Mouse (Mus musculus) kidney, postnatal 0 days (tissue): ENCODE measurements around the gene 6030408B16Rik. TPM values are rescaled to one million over a fixed set of nuclear protein-coding genes. Genes with fewer than 3 reads are reported as not detected.

ENCODE experiments used
- ATAC-seq: fragments of 200-750 bp; cut with Nextera tagmentation; replicated peaks from 2 replicates; pipeline ENCODE4 v1.8.0; 2017; ENCODE audit warnings: low read depth, moderate number of reproducible peaks, moderate TSS enrichment, moderate library complexity; ENCODE audit not compliant: low FRiP score
- DNase-seq: peaks from one replicate; pipeline ENCODE4 v3.0.0-alpha.2; 2016; ENCODE audit warnings: low spot score
- H3K27ac ChIP-seq: fragments of 300-500 bp; sonication (generic); 2 replicates; pipeline ENCODE4 v1.5.1; 2014; ENCODE audit warnings: mild to moderate bottlenecking
- H3K27me3 ChIP-seq: fragments of 300-500 bp; sonication (generic); 2 replicates; pipeline ENCODE4 v1.6.1; 2014; ENCODE audit warnings: low read length, mixed read lengths; ENCODE audit not compliant: insufficient read depth
- H3K36me3 ChIP-seq: fragments of 300-500 bp; sonication (generic); 2 replicates; pipeline ENCODE4 v1.6.1; 2014; ENCODE audit warnings: low read length, mixed read lengths; ENCODE audit not compliant: insufficient read depth
- H3K4me1 ChIP-seq: fragments of 300-500 bp; sonication (generic); replicated peaks from 2 replicates; pipeline ENCODE4 v1.6.1; 2014; ENCODE audit warnings: antibody characterized with exemption, low read length, mixed read lengths; ENCODE audit not compliant: insufficient read depth
- H3K4me2 ChIP-seq: fragments of 300-500 bp; sonication (generic); 2 replicates; pipeline ENCODE4 v1.6.1; 2014; ENCODE audit warnings: mild to moderate bottlenecking, low read length, moderate library complexity, mixed read lengths
- H3K4me3 ChIP-seq: fragments of 300-500 bp; sonication (generic); replicated peaks from 2 replicates; pipeline ENCODE4 v1.5.1; 2014; ENCODE audit warnings: low read depth, low read length
- H3K9ac ChIP-seq: fragments of 300-500 bp; sonication (generic); 2 replicates; pipeline ENCODE4 v1.6.1; 2014; ENCODE audit warnings: low read depth, low read length
- H3K9me3 ChIP-seq: fragments of 300-500 bp; sonication (generic); replicated peaks from 2 replicates; pipeline ENCODE4 v1.6.1; 2016; ENCODE audit warnings: low read length, inconsistent platforms, mixed read lengths
- CTCF ChIP-seq: IDR thresholded peaks from 2 replicates; pipeline ENCODE4 v1.5.1; 2016; ENCODE audit warnings: antibody characterized with exemption, low read depth, mild to moderate bottlenecking, moderate library complexity
- WGBS: fragments of 180-500 bp; shearing (Covaris S2); extraction: QIAGEN DNeasy Blood & Tissue Kit; methylation state at CpG from one replicate; pipeline ENCODE4 v1.1.7; 2014; 5-methylcytosine and 5-hydroxymethylcytosine counted together
- polyA plus RNA-seq: library from polyadenylated mRNA; unstranded; fragments of >200 nt; fragmentation: Nextera tagmentation; extraction: Ambion mirVana; gene quantifications from 2 replicates; pipeline ENCODE4 v1.2.1, GENCODE M21; 2015

6030408B16Rik gene
- polyA plus RNA-seq, 1 experiment from 2014 or later = 24.5 TPM

DNA sequence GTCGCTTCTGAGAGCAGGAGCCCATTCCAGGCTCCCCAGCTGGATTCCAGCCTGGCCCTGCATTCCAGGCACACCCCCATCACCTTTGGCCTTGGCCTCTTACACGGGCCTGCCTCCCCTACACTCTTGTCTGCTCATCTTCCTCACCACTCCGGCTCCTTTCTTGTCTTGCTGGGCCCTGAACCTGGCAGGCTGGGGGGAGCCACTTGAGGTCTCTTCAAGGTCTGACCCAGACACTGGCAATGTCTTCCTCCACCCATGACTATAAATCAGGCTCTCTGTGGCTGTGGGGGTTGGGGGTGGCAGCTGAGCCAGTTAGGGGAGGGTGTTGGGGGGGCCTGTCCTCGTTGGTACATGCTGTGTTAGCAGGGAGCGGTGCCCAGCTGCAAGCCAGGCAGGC lies 14.4 kb upstream of the 6030408B16Rik start:
- no peak overlapping the region for H3K27ac ChIP-seq
- no peaks in the 10 kb centered on the region for H3K9me3 ChIP-seq
- no peaks in the 10 kb centered on the region; the same call in 1 of the 2 replicates for H3K4me1 ChIP-seq
- no peaks in the 10 kb centered on the region for H3K27me3 ChIP-seq
- no peak overlapping the region for H3K4me2 ChIP-seq
- no peak overlapping the region; the same call in 1 of the 2 replicates for H3K9ac ChIP-seq
- no peak for ATAC-seq
- peaks cover 10% of the 10 kb centered on the region; the same call in 1 of the 2 replicates for H3K36me3 ChIP-seq
- 39% methylated on average over 5 of the region's 5 CpGs for WGBS
- no peak for TF ChIP-seq CTCF
- H3K4me3 ChIP-seq = no peak overlapping the region
- no peak for DNase-seq

DNA sequence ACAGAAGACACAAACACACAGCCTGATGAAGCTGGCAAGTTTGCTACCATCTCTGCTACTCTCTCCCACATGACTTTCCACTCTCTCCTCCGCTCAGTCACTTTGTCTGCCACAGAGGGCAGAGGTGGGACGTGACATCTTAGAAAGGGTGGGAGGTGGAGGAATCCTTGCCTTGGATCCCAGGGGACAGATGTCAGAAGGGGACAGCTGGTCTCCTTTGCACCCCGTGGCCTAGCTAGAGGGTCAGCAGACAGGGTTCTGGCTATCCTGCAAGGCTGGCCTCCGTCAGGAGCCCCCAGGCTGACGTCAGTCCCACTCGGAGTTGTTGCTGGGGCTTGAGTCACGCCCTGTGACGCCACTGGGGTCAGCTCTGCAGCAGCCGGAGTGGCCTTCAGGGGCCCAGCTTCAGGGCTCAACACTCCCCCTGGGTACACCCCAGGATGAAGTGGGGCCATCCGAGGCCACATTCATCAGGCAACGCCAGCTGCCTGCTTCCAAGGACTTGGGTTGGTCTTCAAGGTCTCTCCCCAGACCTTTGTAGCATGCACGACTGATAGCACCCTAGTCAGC lies 13.5 kb upstream of the 6030408B16Rik start:
- ATAC-seq (no peak), DNase-seq (no peak)
- Histone ChIP-seq H3K36me3 (0 out of 2 replicates have a peak, but pooled peaks cover 2% of the 10 kb centered on the region), H3K9ac (no peak overlapping the region), H3K27ac (no peak overlapping the region), H3K27me3 (no peaks in the 10 kb centered on the region), H3K9me3 (no peaks in the 10 kb centered on the region), H3K4me2 (no peak overlapping the region), H3K4me3 (no peak overlapping the region), H3K4me1 (no peaks in the 10 kb centered on the region; the same call in 1 of the 2 replicates)
- TF ChIP-seq CTCF = no peak
- WGBS = 42% methylated on average over 12 of the region's 12 CpGs

DNA sequence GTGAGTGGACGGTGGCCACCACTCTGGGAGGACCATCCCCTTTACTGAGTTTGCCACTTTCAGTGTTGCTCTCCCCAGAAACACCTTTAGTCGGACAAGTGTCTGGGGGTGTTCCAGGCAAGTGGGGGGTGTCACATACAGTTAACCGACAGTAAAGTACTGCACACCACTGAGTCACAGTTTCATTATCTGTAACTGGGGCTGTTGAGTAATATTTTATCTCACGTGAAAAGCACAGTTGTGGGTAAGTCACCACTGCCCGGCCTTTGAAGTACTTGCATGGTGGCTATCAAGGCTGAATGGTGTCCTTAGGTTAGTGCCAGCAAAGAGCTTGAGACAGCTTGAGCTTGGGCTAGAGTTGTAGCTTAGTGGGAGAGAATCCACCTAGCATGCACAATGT lies 10.5 kb upstream of the 6030408B16Rik start:
- WGBS = 75% methylated on average over 5 of the region's 5 CpGs
- Histone ChIP-seq H3K9me3 (no peaks in the 10 kb centered on the region), H3K27me3 (no peaks in the 10 kb centered on the region), H3K4me3 (no peak overlapping the region), H3K9ac (no peak overlapping the region), H3K36me3 (peaks cover 11% of the 10 kb centered on the region; the same call in 1 of the 2 replicates), H3K27ac (no peak overlapping the region), H3K4me1 (peaks cover 8% of the 10 kb centered on the region), H3K4me2 (no peak overlapping the region)
- no peak for TF ChIP-seq CTCF
- no peak for DNase-seq
- ATAC-seq = no peak

DNA sequence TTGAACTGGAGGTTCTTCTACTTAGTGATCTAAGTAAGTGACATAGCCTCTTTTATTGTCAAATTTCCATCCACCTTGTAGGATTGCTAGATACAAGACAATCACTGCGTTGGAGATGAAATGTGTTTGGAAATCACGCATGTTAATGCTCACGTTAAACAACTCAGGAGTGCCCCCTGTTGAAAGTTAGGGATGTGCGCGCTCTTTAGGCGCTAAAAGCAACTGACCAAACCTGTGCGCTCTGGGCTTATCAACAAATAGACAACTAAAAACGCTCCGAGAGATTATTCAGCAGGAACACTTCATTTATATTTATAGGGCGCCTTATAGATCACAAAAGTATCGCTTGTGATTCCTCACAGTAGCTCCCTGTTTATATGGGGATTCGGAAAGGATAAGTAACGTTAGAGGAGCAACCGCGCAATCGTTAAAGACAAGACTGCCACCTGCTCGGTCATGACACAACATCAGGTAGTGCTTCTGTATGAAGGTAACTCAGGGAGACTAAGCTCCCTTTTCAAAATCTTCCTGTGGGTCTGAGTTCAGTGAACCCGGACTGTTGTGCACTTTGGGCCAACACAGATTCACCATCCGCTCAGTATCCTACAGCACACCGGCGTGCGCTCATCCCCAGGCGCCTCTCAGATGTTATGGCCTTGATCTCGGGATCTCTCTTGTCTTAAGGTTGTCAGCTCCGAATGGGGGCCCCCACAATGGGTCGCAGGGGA lies 9.7 kb upstream of the 6030408B16Rik start:
- no peaks in the 10 kb centered on the region for H3K27me3 ChIP-seq
- peak; percentile 85 for DNase-seq
- WGBS = 2% methylated on average over 26 of the region's 26 CpGs
- TF ChIP-seq CTCF = peak; percentile 80
- peaks cover 19% of the 10 kb centered on the region; the same call in 1 of the 2 replicates for H3K36me3 ChIP-seq
- H3K27ac ChIP-seq = peak overlapping the region; percentile 63
- H3K4me2 ChIP-seq = peak overlapping the region; percentile 88
- H3K9ac ChIP-seq = peak overlapping the region; percentile 79
- ATAC-seq = no peak
- H3K4me3 ChIP-seq = peak overlapping the region; percentile 69
- H3K4me1 ChIP-seq = peaks cover 8% of the 10 kb centered on the region
- no peaks in the 10 kb centered on the region for H3K9me3 ChIP-seq

DNA sequence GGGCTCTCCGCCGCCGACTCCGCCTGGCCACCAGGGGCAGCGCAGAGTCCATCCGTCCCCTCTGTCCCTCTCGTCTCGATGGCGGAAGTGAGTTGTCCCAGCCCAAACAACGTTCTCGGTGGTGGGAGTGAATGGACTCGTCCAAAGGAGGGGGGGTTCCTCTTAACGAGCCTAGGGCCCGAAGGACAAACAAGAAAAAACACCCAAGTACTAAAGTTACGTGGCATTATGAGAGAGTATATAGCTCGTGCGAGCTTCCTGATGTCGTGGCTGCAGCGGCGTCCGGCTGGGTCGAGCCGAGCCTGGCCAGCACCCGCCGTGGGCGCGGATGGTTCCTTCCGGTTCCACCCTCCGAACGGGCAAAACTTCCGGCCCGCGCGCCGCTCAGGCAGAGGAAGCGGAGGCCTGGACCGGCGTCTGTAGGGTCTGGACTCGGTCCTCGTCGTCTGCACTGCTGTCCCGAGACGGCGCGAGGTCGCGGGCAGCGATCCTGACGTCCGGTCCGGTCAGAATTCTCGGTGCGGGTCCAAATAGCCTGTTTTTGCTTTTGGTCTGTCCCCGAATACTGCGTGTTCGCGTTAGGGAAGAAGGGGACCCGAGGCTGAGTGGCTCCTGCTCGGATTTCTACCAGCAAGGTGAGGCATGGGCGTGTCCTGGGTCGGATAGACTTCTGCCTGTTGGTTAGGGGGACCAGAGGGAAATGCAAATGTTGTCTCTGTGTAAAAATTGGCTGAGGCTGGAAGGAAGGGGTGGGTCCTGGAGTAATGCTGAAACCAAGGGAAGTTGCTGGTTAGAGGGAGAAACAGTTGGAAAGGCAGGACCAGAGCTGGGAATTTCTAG lies 8.9 kb upstream of the 6030408B16Rik start, which contains the start of gene Atg101:
TSS of gene Atg101 (plus strand) at position 362 of the 840 bp plus-strand sequence.
- DNase-seq = peak; percentile 94
- H3K36me3 ChIP-seq = peaks cover 23% of the 10 kb centered on the region; the same call in 1 of the 2 replicates

More for the DNA sequence above, 8.9 kb upstream of the 6030408B16Rik start, which contains the start of gene Atg101:
- ATAC-seq = peak; percentile 89
- Histone ChIP-seq H3K4me3 (peak within 1 kb of the TSS; percentile 69), H3K27ac (peak within 1 kb of the TSS; percentile 70), H3K9ac (peak within 1 kb of the TSS; percentile 79), H3K4me1 (peaks cover 8% of the 10 kb centered on the region), H3K4me2 (peak within 1 kb of the TSS; percentile 88), H3K27me3 (no peaks in the 10 kb centered on the region), H3K9me3 (no peaks in the 10 kb centered on the region)
- TF ChIP-seq CTCF = peak; percentile 92
- WGBS = under 1% methylated on average over 61 of the region's 61 CpGs
